Mouse (Mus musculus) forebrain, embryonic 11.5 days (tissue): ENCODE data around the gene Chrna5. TPM values are rescaled to one million over a fixed set of nuclear protein-coding genes. Genes with fewer than 3 reads are reported as not detected.
A peak's percentile ranks its signal among the peaks of the same experiment; 100 is the strongest.

Experiments
- ATAC-seq: fragments of 200-750 bp; cut with Nextera tagmentation; replicated peaks from 2 replicates; pipeline ENCODE4 v1.8.0; 2017; ENCODE audit warnings: moderate TSS enrichment; ENCODE audit not compliant: low FRiP score
- DNase-seq: peaks from one replicate; pipeline ENCODE4 v3.0.0-alpha.2; 2017; ENCODE audit warnings: low spot score
- H3K27ac ChIP-seq: fragments of 300-500 bp; sonication (generic); 2 replicates; pipeline ENCODE4 v1.5.1; 2014; ENCODE audit warnings: low read depth, low read length
- H3K27me3 ChIP-seq: fragments of 300-500 bp; sonication (generic); 2 replicates; pipeline ENCODE4 v1.6.1; 2014; ENCODE audit warnings: mild to moderate bottlenecking, low read length, mixed read lengths; ENCODE audit not compliant: control insufficient read depth, insufficient read depth
- H3K36me3 ChIP-seq: fragments of 300-500 bp; sonication (generic); 2 replicates; pipeline ENCODE4 v1.6.1; 2014; ENCODE audit warnings: mild to moderate bottlenecking, low read length, moderate library complexity, mixed read lengths; ENCODE audit not compliant: control insufficient read depth, insufficient read depth
- H3K4me1 ChIP-seq: fragments of 300-500 bp; sonication (generic); replicated peaks from 2 replicates; pipeline ENCODE4 v1.6.1; 2014; ENCODE audit warnings: low read length, mixed read lengths; ENCODE audit not compliant: control insufficient read depth, insufficient read depth
- H3K4me2 ChIP-seq: fragments of 300-500 bp; sonication (generic); 2 replicates; pipeline ENCODE4 v1.6.1; 2014; ENCODE audit warnings: low read depth, mild to moderate bottlenecking, low read length, moderate library complexity, mixed read lengths; ENCODE audit not compliant: severe bottlenecking
- H3K4me3 ChIP-seq: fragments of 300-500 bp; sonication (generic); 2 replicates; pipeline ENCODE4 v1.5.1; 2014; ENCODE audit warnings: low read depth, low read length
- H3K9ac ChIP-seq: fragments of 300-500 bp; sonication (generic); 2 replicates; pipeline ENCODE4 v1.6.1; 2014; ENCODE audit warnings: low read length
- H3K9me3 ChIP-seq: fragments of 300-500 bp; sonication (generic); 2 replicates; pipeline ENCODE4 v1.6.1; 2016; ENCODE audit warnings: low read length, mixed read lengths; ENCODE audit not compliant: control insufficient read depth
- WGBS: fragments of 180-500 bp; shearing (Covaris S2); extraction: QIAGEN DNeasy Blood & Tissue Kit; methylation state at CpG from one replicate; pipeline ENCODE4 v1.1.7; 2014; 5-methylcytosine and 5-hydroxymethylcytosine counted together
- polyA plus RNA-seq: library from polyadenylated mRNA; unstranded; fragments of >200 nt; fragmentation: Nextera tagmentation; extraction: Ambion mirVana; gene quantifications from 2 replicates; pipeline ENCODE4 v1.2.1, GENCODE M21; 2014

Gene Chrna5
- polyA plus RNA-seq, 1 experiment from 2014 or later: 0.96 TPM

- Histone ChIP-seq H3K9ac (no peak overlapping the region), H3K4me3 (no peak overlapping the region), H3K27ac (no peak overlapping the region), H3K36me3 (peaks cover 6% of the 10 kb centered on the region), H3K4me1 (no peaks in the 10 kb centered on the region), H3K9me3 (no peaks in the 10 kb centered on the region), H3K4me2 (no peak overlapping the region), H3K27me3 (no peaks in the 10 kb centered on the region)
- DNase-seq (no peak), ATAC-seq (no peak)
- 92% methylated on average over 4 of the region's 4 CpGs for WGBS
Measured at GRCm38 (mm10) chr9:54961059-54961458, 19.6 kb upstream of the Chrna5 start.

DNA sequence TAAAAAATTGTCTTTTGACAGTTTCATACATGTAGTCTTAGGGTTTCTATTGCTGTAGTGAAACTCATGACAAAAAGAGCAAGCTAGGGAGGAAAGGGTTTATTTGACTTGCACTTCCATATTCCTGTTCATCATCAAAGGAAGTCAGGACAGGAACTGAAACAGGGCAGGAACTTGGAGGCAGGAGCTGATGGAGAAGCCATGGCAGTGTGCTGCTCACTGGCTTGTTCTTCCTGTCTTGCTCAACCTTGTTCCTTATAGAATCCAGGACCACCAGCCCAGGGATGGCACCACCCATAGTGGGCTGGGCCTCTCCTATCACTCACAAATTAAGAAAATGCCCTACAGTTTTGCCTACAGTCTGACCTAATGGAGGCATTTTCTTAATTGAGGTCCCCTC lies 17.0 kb upstream of the Chrna5 start:
- no peak for ATAC-seq
- no peak overlapping the region for H3K9ac ChIP-seq
- H3K9me3 ChIP-seq: no peaks in the 10 kb centered on the region
- H3K27ac ChIP-seq: no peak overlapping the region
- no peak overlapping the region for H3K4me2 ChIP-seq
- H3K4me1 ChIP-seq: no peaks in the 10 kb centered on the region
- H3K36me3 ChIP-seq: no peaks in the 10 kb centered on the region; the same call in 1 of the 2 replicates
- no peaks in the 10 kb centered on the region for H3K27me3 ChIP-seq
- H3K4me3 ChIP-seq: no peak overlapping the region
- no peak for DNase-seq

GRCm38 (mm10) chr9:54969972-54970637 lies 10.6 kb upstream of the Chrna5 start:
- Histone ChIP-seq H3K4me3 (no peak overlapping the region), H3K27me3 (no peaks in the 10 kb centered on the region), H3K4me1 (no peaks in the 10 kb centered on the region), H3K9ac (no peak overlapping the region), H3K27ac (no peak overlapping the region), H3K36me3 (no peaks in the 10 kb centered on the region), H3K9me3 (no peaks in the 10 kb centered on the region), H3K4me2 (no peak overlapping the region)
- 68% methylated on average over 8 of the region's 8 CpGs for WGBS
- ATAC-seq: no peak
- no peak for DNase-seq

DNA sequence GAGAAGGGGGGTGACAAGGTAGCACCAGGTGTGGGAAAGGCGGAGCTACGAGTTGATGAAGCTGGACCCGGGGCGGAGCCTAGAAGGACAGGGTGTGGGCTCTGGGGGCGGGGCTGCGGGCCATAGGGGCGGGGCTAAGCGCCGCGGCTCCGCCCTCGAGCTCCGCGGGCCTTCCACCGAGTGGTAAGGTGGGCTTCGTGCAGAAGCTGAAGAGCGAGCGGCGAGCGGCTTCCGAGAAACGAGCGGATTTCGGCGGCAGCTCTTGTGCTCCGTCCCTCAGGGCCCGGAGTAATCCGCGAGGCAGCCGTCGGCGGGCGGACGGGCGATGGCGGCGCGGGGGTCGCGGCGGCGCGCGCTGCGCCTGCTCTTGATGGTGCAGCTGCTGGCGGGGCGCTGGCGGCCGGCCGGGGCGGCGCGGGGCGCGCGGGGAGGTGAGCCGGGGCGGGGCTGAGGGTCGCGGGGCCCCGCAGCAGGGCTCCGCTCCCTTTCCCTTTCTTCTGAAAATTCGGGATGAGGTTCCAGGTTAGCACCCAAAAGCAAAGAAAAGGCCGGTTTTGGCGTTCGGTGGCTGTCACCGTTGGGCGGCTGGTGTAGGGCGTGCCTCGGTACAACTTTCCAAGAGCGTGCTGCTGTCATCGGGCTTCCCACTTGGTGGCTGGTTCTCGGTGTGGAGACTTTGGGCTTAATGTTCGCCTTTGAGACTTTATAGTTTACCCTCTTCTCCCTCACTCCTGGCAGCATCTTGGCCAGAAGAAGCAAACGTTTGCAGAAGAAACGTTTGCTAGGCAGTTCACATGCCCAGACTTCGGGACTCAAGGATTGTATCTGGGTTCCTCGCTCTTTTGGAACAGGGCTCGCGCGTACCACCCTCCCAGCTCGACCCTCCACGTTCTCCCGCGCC lies 861 bp downstream of the Chrna5 start:
- peak; percentile 92 for ATAC-seq
- under 1% methylated on average over 71 of the region's 85 CpGs for WGBS
- peak overlapping the region; percentile 50 for H3K4me3 ChIP-seq
- peak; percentile 87 for DNase-seq
- no peak overlapping the region for H3K27ac ChIP-seq
- peak overlapping the region; percentile 30 for H3K9ac ChIP-seq
- H3K4me2 ChIP-seq: peak overlapping the region; percentile 77
- H3K36me3 ChIP-seq: no peaks in the 10 kb centered on the region
- no peaks in the 10 kb centered on the region; the same call in 1 of the 2 replicates for H3K4me1 ChIP-seq
- H3K27me3 ChIP-seq: peaks cover 19% of the 10 kb centered on the region; the same call in 1 of the 2 replicates
- H3K9me3 ChIP-seq: no peaks in the 10 kb centered on the region

GRCm38 (mm10) chr9:54982401-54982800 lies 1.7 kb downstream of the Chrna5 start:
- DNase-seq: no peak
- Histone ChIP-seq H3K9ac (no peak overlapping the region), H3K27me3 (peaks cover 19% of the 10 kb centered on the region; the same call in 1 of the 2 replicates), H3K36me3 (no peaks in the 10 kb centered on the region), H3K9me3 (no peaks in the 10 kb centered on the region), H3K4me2 (peak overlapping the region; percentile 77; the same call in 1 of the 2 replicates), H3K4me3 (peak overlapping the region; percentile 50), H3K27ac (no peak overlapping the region), H3K4me1 (no peaks in the 10 kb centered on the region; the same call in 1 of the 2 replicates)
- 5% methylated on average over 7 of the region's 7 CpGs for WGBS
- ATAC-seq: no peak

- Histone ChIP-seq H3K4me3 (no peak overlapping the region), H3K4me2 (no peak overlapping the region), H3K9me3 (no peaks in the 10 kb centered on the region), H3K27me3 (no peaks in the 10 kb centered on the region), H3K36me3 (no peaks in the 10 kb centered on the region), H3K9ac (no peak overlapping the region), H3K4me1 (no peaks in the 10 kb centered on the region), H3K27ac (no peak overlapping the region)
- ATAC-seq (no peak), DNase-seq (no peak)
- WGBS: 82% methylated on average over 3 of the region's 3 CpGs
Measured at GRCm38 (mm10) chr9:54990362-54990761, 9.7 kb downstream of the Chrna5 start.

DNA sequence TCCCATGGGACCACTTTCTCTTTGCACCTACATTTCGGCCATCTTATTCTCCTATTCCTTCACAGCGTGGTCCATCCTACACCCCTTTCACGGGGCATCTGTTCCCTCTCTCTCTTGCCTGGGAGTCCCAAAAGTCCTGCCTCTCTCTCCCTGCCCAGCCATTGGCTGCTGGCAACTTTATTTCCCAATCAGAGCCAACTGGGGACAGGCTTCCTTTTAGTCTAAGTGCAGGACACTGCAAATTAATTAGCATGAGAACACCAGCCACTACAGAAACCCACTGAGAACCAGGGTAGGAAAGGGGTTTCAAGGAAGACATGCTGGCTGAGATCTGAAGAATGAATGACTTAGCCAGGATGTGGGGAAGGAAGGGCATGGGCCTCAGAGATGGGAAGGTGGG lies 13.7 kb downstream of the Chrna5 start:
- ATAC-seq (no peak), DNase-seq (no peak)
- Histone ChIP-seq H3K4me2 (no peak overlapping the region), H3K9ac (no peak overlapping the region), H3K4me1 (no peaks in the 10 kb centered on the region), H3K27ac (no peak overlapping the region), H3K27me3 (no peaks in the 10 kb centered on the region), H3K36me3 (no peaks in the 10 kb centered on the region), H3K4me3 (no peak overlapping the region), H3K9me3 (no peaks in the 10 kb centered on the region)
- 41% methylated on average over 3 of the region's 3 CpGs for WGBS

GRCm38 (mm10) chr9:54995645-54996044 lies 15.0 kb downstream of the Chrna5 start:
- Histone ChIP-seq H3K4me3 (no peak overlapping the region), H3K4me1 (no peaks in the 10 kb centered on the region), H3K27ac (no peak overlapping the region), H3K9me3 (no peaks in the 10 kb centered on the region), H3K9ac (no peak overlapping the region), H3K27me3 (no peaks in the 10 kb centered on the region), H3K4me2 (no peak overlapping the region), H3K36me3 (no peaks in the 10 kb centered on the region)
- DNase-seq (no peak), ATAC-seq (no peak)
- 92% methylated on average over 3 of the region's 3 CpGs for WGBS
